Mouse (Mus musculus): Measurements from ENCODE around the gene Cpeb3.
A peak's percentile ranks its signal among the peaks of the same experiment; 100 is the strongest.
"Not testable (repeated sequence)": the region's sequence is repeated elsewhere in the genome, so short reads cannot be mapped to it uniquely, and the experiment has no call there.

Cpeb3 gene

GRCm38 (mm10) chr19:37207303-37208175 lies 862 bp downstream of the Cpeb3 start, which contains the start of gene March5:
Gene March5 (plus strand): TSS chr19:37207543.
- DNase-seq (ENCODE audit: low spot score in 2 of 2): peak; percentile 79 to 81

DNA sequence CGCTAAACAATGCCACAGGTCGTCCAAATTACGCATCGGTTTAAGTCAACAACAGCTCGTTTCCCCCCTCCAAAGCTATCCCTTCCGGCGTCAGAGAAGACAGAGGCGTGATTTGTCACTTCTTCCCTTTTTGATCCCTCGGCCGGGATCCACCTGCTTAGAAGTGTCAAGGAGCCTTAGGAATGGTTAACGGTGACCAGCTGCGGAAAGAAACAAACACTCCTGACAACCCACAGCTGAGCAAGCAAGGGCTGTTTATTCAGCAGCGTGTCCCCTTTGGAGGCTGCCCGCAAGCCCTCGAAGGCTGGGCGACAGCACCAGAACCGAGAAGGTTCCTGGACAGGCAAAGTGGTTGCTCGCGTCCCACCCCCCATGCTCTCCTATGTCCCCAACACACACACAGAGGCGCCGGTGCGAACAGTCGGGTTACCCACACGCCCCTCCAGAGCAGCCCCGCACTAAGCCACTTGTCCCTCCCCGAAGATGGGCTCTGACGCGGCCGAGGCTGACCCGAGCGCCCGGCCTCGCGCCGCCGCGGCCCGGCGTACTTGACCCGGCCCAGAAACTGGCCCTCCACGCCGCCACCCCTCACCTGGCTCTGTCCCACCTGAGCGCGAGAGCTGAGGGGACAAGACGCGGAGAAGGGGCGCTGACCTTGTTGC lies 1.6 kb downstream of the Cpeb3 start:
- DNase-seq (ENCODE audit: low spot score in 2 of 2): peak in 1 of 2 experiments; percentile 32

DNA sequence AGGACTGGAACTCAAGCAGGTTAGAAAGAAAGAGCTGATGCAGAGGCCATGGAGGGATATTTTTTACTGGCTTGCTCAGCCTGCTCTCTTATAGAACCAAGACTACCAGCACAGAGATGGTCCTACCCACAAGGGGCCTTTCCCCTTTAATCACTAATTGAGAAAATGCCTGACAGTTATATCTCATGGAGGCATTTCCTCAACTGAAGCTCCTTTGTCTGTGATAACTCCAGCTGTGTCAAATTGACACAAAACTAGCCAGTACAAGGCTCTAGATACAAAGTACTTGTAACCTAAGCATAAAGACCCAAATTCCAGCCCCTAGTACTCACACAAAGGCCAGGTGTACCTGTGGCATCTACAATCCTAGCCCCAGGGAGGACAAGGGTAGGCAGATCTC lies 3.2 kb downstream of the Cpeb3 start:
- not testable (repeated sequence) for DNase-seq (ENCODE audit: low spot score in 2 of 2)

GRCm38 (mm10) chr19:37203371-37203770 lies 5.0 kb downstream of the Cpeb3 start:
- DNase-seq (ENCODE audit: low spot score in 2 of 2): no peak

- DNase-seq (ENCODE audit: low spot score in 2 of 2): no peak
Measured at GRCm38 (mm10) chr19:37199889-37200288, 8.5 kb downstream of the Cpeb3 start.

GRCm38 (mm10) chr19:37198165-37198880 lies 10.1 kb downstream of the Cpeb3 start:
- DNase-seq (ENCODE audit: low spot score in 2 of 2): no peak

DNA sequence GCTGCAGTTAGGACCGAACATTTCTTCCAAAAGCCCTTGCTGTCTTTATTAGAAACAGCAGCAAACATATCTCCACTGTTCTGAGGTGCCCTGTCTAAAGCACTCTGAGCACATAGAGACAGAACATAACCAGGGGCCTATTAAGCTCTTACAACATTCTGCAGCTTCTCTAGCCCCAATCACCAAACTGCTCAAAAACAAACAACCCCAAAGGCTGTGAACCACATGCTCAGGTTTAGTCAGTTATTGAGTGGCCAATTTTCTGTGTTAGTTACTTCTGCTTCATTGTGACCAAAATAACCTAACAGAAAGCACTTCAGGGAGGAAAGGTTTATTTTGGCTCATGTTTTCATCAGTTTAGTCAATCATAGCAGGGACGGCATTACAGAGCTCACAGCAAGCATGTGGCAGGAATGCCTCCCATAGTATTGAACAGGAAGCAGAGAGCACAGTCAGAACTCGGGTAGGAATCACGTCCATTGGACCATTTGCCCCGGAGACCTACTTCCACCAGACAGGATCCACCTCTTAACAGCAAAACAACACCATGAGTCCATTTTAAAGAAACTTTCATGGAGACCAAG lies 15.8 kb downstream of the Cpeb3 start:
- DNase-seq (ENCODE audit: low spot score in 2 of 2): no peak

DNA sequence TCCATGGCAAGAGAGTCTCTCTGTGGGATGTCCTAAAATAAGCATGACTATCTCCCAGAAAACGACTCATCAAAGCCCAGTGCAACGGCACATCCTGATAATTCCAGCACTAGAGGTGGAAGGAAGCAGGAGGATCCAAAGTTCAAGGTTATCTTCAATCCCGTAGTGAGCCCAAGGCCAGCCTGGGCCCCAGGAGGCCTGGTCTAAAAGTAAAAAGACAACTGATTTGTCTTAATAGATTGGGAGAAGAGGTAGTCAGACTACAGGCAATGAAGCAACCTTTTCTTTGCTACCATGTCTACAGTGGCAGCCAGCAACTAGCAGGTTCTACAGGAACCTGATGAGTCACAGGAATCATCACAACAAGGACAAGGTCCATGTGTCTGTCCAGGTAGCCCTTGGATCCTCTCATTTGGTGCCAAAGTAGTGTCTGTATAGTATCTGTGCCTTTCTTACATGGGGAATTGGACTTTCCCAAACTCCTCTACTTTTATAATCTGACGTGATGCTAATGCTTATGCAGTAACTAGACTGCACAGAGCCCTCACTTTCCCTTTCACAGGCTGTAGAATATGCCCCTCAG lies 19.9 kb downstream of the Cpeb3 start:
- DNase-seq (ENCODE audit: low spot score in 2 of 2): no peak

- peak in 1 of 2 experiments; percentile 31 for DNase-seq (ENCODE audit: low spot score in 2 of 2)
Measured at GRCm38 (mm10) chr19:37177819-37178708, 30.3 kb downstream of the Cpeb3 start.

DNA sequence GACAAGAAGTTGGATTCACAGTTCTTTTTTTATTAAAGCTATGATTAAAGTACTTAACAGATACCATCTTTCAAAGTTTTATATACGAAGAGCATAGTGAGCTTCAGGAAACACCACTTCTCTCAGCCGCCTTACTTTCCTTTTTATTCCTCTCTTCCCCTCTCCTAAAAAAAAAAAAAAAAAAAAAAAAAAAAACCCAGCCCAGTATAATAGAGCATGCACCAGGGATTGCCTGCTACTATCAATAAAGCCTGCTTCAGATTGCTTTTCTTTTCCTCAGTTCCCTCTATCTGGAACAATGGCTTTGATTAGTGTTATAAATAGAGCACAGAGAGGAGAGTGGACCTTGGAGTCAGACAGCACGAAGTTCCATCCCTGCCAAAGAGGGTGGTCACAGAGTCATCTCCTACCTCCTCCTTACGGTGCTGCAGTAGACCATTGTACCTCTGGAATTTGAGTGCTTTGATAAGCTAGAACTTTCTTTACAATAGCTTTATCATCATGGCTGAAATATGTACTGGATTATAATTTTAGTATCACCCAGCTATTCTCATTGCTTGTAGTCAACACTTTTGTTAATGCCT lies 31.4 kb downstream of the Cpeb3 start:
- no peak for DNase-seq (ENCODE audit: low spot score in 2 of 2)

GRCm38 (mm10) chr19:37175919-37176318 lies 32.5 kb downstream of the Cpeb3 start:
- no peak for DNase-seq (ENCODE audit: low spot score in 2 of 2)

GRCm38 (mm10) chr19:37175436-37175805 lies 33.0 kb downstream of the Cpeb3 start:
- no peak for DNase-seq (ENCODE audit: low spot score in 2 of 2)

DNA sequence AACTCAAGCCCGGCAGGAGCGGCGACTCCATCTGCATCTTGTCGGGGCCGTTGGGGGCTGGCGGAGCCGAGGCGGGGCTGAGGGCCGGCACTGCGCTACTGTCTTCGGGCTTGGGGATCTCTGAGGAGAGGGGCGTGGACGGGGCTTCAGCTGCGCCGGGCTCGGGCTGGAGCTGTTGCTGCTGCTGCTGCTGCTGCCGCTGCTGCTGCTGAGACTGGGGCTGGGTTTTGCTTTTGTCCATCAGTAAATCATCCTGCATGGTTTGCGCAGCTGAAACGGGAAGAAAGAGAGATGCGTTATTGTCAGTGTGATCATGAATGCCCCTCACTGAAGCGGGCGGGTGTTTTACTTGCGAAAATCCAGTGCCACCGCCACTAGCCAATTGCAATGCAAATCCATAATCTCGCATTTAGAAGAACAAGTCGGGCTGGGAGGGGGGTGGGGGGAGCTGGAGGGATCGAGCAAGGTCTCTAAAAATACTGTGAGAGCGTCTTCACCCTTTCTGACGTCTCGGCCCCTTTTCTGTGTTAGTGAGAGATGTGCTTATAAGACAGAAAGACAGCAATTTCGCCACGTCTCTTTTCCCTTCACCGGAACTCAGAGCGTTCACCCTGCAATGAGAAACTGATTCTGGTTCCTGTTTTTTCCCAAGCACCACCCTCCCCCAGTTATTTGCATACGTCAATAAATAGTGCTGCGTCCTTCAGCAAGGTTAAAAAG lies 33.5 kb downstream of the Cpeb3 start:
- peak in 1 of 2 experiments; percentile 16 for DNase-seq (ENCODE audit: low spot score in 2 of 2)

- no peak for DNase-seq (ENCODE audit: low spot score in 2 of 2)
Measured at GRCm38 (mm10) chr19:37174116-37174715, 34.2 kb downstream of the Cpeb3 start.

DNA sequence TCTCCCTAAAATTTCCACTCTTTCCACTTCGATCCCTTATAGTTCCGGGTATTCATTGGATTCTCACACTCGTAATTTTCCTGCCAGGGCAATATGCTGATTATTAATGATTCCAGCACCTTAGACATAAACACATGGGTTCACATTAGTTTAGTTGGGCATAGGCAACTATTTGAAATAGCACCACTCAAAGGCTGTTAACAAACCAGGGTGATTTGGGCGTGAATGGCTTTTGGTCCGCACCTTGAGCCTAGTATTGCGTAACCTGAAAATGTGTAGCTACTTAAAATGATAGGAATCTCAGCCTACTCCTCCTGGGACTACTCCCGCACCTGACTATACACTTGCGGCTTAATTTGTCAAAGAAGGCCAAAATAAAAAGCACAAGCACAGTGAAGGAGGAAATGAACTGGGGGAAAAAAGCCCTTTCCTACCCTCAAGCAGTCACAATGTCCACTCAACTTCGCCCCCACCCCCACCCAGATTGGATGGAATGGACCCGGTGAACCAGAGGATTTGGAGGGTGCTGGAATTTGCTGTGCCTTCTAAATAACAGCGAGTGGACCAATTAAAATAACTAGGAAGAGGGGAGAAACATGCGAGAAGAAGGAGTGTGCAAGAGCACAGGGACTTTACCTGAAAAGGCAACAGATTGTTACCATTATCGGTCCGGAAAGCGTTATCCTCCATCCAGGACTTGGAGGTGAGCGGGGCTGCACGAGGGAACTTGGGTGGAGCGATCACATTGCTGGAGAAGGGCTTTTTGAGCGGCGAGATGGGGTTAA lies 34.9 kb downstream of the Cpeb3 start:
- DNase-seq (ENCODE audit: low spot score in 2 of 2): no peak

DNA sequence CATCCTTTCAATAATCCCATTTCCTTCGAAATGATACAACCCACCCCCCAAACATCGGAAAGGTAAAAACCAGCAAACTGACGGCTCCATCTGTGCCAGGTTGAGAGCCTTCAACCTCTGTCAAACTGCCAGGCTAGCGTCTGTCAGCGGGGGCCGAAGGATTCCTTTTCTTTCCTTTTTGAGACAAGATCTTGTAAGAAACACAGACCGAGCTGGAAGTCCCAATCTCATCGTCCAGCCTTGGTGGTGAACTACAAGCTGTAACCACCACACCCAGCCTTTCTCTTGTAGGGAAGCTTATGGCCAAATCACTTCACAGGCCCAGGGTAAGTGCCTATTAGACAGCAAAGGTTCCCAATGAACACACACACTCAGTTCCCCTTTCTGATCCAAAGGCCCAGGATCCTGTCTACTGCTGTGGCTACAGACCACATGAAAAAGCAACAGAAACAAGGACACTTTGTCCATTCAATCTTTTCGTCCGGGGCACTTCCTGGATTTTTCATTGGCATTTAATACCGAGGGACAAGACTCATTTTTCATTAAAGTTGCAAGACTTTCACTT lies 35.8 kb downstream of the Cpeb3 start:
- no peak for DNase-seq (ENCODE audit: low spot score in 2 of 2)

- no peak for DNase-seq (ENCODE audit: low spot score in 2 of 2)
Measured at GRCm38 (mm10) chr19:37172096-37172495, 36.3 kb downstream of the Cpeb3 start.

- DNase-seq (ENCODE audit: low spot score in 2 of 2): no peak
Measured at GRCm38 (mm10) chr19:37156770-37157336, 51.5 kb downstream of the Cpeb3 start.
